Mouse (Mus musculus) layer of hippocampus, adult 9-10 months (tissue): ENCODE results near the gene Hsd17b7.
"Not testable (repeated sequence)": the region's sequence is repeated elsewhere in the genome, so short reads cannot be mapped to it uniquely, and the experiment has no call there.

Source experiments
- DNase-seq: peaks from one replicate; pipeline ENCODE4 v3.0.0; 2022; ENCODE audit warnings: low spot score

The Hsd17b7 gene

GRCm38 (mm10) chr1:169968792-169969515, at the start of gene Hsd17b7:
Hsd17b7 (minus strand) TSS chr1:169969241.
- peak; percentile 98 for DNase-seq

DNA sequence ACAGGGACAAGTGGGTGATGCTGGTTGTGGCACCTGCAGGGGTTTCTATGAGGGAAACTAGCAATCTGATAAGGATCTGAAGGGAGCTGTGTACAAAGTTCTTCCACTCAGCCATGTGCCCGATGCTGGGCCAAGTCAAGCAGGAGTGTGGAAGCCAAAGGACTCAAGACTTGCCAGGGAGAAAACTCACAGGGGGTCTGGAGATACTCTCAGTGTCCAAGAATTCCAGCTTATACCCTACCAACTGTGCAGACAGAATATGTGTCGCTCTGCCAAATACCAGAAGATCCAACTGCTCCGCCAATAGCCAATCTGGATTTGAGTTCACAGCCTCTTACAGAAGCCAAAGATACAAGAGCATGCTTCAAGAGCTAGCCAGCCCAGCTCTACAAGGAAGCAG, 45.7 kb upstream of the Hsd17b7 start:
- no peak for DNase-seq

DNA sequence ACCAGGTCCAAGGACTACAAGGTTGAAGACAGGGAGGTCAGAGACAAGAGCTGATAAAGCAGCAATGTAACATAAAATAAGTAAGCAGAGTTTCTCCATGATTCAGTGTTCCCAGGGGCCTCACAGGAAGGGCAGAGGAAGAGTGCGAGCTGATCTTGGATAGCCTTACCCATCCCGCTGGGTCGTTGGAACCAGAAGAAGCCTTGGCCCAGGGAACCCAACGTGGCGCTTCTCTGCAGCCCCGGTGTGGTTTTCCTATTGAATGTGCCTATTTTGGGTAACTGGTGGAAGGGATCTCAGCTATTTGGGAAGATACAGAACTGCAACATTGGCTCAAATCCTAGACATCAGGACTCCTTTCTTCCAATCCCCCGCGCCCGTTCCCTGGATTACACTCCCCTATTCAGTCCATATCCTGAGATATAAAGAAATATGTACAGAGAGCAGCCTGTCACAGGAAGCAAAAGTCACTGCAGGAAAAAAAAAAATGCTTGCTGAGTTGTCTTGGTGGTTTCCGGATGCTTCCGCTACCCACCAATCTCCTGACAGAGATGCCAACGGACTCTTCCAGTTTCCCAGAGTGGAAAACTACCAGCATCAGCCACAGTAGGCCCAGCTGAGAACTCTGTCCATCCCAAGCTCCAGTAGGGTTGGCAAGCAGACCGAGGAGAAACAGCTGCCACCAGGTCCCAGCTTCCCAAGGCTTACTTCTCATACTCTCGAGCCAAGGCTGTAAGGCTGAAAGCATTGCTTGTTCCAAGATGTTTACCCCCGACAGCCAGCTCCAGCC, 41.9 kb upstream of the Hsd17b7 start:
- no peak for DNase-seq

- DNase-seq, result no peak
Observed at GRCm38 (mm10) chr1:170009296-170009695, 40.3 kb upstream of the Hsd17b7 start.

- no peak for DNase-seq
Observed at GRCm38 (mm10) chr1:170008432-170009220, 39.6 kb upstream of the Hsd17b7 start.

GRCm38 (mm10) chr1:170006516-170006915, 37.5 kb upstream of the Hsd17b7 start:
- DNase-seq, result no peak

GRCm38 (mm10) chr1:170005297-170005696, 36.3 kb upstream of the Hsd17b7 start:
- no peak for DNase-seq

DNA sequence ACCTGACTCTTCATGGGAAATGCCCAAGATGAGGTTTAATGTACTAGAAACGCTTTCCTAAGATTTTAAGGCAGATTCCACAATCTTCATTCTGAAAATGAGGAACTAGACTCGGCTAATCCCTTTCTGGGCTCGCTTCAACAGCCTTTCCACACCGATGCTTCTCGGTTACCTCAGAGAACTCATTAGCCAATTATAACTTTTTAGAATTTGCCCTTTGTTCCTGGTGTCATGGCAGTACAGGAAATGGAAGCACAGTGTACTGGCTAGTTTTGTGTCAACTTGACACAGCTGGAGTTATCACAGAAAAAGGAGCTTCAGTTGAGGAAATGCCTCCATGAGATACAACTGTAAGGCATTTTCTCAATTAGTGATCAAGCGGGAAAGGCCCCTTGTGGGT, 24.9 kb upstream of the Hsd17b7 start:
- DNase-seq, result not testable (repeated sequence)

DNA sequence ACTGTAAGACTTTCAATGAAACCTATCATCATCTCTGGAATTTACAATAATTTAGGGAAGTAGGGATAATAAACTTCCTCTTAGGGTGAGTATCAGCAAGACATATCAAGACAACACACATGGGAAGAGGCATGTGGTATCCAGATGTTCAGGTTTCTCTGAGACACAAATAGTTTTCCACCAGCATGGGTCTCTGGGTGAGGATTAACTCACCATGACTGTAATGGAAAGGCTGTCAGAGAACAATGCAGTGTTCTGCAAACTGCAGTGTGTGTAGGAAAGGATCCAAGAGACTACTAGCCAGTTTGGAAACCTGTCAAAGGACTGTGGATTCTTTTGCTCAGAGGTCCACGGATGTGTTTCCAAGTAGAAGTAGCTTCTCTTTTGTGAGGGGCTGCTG, 17.1 kb upstream of the Hsd17b7 start:
- DNase-seq, result no peak

DNA sequence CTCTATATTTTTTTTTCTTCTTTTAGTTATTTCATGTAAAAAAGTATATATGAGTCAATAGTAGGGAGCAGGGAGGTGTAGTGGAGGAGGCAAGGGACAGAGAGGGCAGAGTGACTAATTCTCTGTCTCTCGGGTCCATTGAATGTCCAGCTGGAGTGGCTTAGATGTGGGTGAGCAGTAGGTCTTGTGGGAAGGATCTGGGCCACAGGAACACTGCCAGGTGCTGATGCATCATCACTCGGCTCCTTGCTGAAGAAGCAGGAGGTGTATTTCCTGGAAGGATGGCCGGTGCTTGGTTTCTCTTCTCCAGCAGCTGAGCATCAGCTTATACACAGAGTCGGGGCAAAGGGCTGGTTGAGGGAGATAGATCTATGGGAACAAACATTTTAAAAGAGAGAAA, 8.6 kb upstream of the Hsd17b7 start:
- no peak for DNase-seq

DNA sequence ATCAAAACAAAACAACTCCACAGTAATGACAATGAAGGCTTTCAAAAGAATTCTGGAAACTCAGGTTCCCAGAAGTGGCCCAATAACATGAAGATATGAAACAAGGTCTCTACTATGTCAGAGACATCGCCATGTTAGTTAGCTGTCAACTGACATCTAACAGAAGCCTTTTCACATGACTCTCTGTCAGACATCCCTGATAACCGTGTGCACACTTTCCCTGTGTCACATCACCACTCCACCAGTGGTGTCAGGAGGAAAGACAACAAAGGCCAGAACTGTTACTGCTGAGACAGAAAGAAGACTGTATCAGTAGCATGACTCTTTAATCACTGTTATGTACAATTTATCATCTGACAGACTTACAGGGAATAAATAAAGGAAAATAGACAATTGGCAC, 3.0 kb upstream of the Hsd17b7 start:
- no peak for DNase-seq

DNA sequence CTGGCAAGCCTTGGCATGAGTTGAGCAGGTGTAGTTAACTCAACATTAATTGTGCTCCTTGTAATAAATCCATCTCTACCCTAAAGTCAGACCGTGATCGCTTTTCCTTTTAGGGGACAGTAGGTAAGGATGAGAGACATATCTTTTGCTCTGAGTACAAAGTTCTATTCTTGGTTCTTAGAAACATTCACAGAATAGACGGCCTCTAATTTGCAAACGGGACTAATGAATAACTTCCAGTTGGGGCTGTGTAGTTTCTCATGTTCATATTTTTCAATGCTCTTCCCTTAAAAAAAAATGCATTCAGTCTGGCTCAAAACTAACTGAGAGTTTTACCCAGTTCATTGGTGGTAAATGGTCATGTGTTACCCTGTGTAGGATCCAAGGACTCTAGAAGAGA, 1.9 kb upstream of the Hsd17b7 start:
- no peak for DNase-seq

- DNase-seq, result no peak
Observed at GRCm38 (mm10) chr1:169969516-169969886, 460 bp upstream of the Hsd17b7 start.

- DNase-seq, result no peak
Observed at GRCm38 (mm10) chr1:169953106-169953505, 15.9 kb downstream of the Hsd17b7 start.

DNA sequence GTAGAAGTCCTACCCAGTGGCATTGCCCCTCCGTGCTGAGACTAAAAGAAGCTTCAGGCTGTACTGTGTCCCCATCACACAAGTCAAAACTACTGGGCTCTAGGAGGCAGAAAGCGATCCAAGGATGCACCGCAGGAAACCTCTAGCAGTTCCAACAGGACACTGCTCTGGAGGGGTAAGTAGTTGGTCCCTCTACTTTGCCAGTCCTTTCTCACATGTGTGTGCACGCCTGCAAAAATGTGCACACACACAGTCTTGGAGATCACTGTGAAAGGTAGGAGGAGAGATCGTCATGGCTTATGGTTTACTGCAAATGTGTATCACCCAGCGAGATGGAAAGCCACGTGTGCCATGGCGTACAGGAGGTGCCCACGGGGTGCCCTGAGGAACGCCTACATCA, 16.4 kb downstream of the Hsd17b7 start:
- DNase-seq, result no peak

DNA sequence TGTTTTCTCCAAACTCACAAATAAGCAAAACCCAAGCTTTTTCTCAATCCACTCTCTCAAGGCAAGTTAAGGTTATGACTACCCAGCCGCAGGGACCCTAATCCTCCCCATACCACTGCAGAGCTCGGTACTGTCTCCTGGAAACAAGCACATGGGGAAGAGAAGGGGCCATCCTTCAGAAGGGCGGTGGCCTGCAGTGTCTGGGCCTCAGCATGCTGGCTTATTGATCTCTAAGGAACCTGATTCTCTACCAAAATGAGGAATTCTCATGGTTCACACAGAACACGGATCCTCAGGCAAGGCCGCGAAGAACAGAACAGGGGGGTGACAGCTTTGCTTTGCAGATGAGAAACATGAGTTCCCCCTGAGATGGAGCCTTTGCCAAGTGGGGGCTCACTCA, 17.5 kb downstream of the Hsd17b7 start:
- no peak for DNase-seq

DNA sequence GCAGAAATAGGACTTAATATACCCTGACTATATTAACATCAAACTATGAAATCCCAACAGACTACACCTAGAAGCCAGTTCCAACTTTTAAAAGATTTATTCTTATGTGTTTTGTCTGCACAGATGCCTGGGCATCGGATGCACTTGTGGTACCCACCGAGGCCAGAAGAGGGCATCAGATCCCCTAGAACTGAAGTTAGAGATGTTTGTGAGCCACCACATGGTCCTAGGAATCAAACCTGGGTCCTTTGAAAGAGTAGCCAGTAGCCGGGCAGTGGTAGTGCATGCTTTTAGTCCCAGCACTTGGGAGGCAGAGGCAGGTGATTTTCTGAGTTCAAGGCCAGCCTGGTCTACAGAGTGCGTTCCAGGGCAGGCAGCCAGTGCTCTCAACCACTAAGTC, 18.4 kb downstream of the Hsd17b7 start:
- no peak for DNase-seq

GRCm38 (mm10) chr1:169949981-169950380, 19.1 kb downstream of the Hsd17b7 start:
- DNase-seq, result no peak

DNA sequence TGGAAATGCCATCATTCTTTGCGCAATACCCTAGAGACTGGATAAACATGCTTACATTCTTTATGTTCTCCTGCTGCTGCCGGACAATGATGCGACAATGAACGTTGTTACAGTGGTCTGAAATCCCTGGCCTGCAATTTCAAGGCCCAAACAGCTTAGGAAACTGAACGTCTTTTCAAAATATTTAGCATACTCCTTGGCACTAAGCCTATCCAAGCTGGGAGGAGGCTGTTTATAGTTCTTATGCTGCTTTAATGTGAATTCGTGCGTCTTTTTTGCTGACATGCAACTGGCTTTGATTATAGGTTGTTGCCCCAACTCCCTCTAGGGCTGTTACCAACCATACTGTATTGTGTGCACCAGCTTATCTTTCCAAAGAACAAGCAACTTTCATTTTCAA, 20.2 kb downstream of the Hsd17b7 start:
- DNase-seq, result no peak

- no peak for DNase-seq
Observed at GRCm38 (mm10) chr1:169948280-169948679, 20.8 kb downstream of the Hsd17b7 start.

DNA sequence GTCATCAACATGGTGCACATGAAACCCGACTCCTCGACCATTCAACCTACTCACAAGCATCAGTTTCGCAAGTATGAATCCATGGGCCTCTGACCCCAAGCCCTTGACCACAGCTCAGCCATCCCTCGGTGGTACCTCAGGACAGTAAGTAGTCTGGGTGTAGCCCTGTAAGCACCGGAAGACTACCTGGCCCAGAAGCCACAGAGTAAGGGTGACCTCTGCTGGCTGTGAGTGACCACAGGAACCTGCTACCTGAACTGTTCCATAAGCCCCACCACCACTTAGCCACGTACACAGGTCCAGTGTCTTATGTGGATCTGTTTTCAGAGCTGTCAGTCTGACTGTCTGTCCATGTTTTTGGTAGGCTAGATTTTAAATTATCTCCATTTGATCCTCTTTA, 21.4 kb downstream of the Hsd17b7 start:
- no peak for DNase-seq

GRCm38 (mm10) chr1:169946004-169946403, 23.0 kb downstream of the Hsd17b7 start:
- no peak for DNase-seq

DNA sequence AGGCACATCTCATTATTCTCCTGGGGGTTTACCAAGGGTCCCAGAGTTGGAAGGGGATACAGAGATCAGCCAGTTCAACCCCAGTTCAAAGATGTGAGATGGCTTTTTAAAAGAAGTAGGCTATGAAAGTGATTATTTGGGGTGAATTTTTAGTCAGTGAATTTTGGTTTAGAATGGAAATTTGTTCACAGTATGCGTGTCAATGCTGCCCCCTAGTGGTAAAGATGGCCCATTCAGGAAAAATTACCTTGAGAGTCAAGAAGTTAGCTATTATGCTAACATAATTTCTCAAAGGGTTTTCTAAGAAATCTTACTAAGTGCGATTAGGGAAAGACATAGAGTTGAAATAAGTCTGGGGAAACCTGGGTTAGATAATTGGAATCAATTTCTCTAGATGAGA, 29.7 kb downstream of the Hsd17b7 start:
- DNase-seq, result peak; percentile 71
